Mouse (Mus musculus) C2C12 (cell line): ENCODE results near the gene Olfr522. TPM values are rescaled to one million over a fixed set of nuclear protein-coding genes. Genes with fewer than 3 reads are reported as not detected.
"Not testable (repeated sequence)": the region's sequence is repeated elsewhere in the genome, so short reads cannot be mapped to it uniquely, and the experiment has no call there.

Source experiments
- H3K27me3 ChIP-seq: one replicate; pipeline ENCODE4 v1.6.1; 2011; ENCODE audit not compliant: control insufficient read depth, insufficient read depth, insufficient read length
- H3K36me3 ChIP-seq: one replicate; pipeline ENCODE4 v1.6.1; 2011; ENCODE audit not compliant: control insufficient read depth, insufficient read depth
- H3K4me3 ChIP-seq: one replicate; pipeline ENCODE4 v1.5.1; 2011; ENCODE audit warnings: mild to moderate bottlenecking, control low read depth; ENCODE audit not compliant: poor library complexity, insufficient read depth, severe bottlenecking
- H3K79me2 ChIP-seq: one replicate; pipeline ENCODE4 v1.6.1; 2011; ENCODE audit not compliant: control insufficient read depth, insufficient read depth
- H3K79me3 ChIP-seq: one replicate; pipeline ENCODE4 v1.6.1; 2011; ENCODE audit warnings: low read depth, control low read depth
- H3ac ChIP-seq: one replicate; pipeline ENCODE3; 2011; ENCODE audit warnings: low read depth; ENCODE audit not compliant: control insufficient read depth, insufficient read length
- CEBPB ChIP-seq: IDR thresholded peaks from one replicate; pipeline ENCODE4 v1.6.1; 2011; ENCODE audit warnings: low read depth, mild to moderate bottlenecking, control low read depth, moderate library complexity
- CTCF ChIP-seq: IDR thresholded peaks from one replicate; pipeline ENCODE4 v1.5.1; 2011; ENCODE audit not compliant: control insufficient read depth, insufficient read depth, insufficient read length
- FOSL1 ChIP-seq: IDR thresholded peaks from one replicate; pipeline ENCODE4 v1.8.0; 2011; ENCODE audit warnings: mild to moderate bottlenecking, low read length; ENCODE audit not compliant: poor library complexity, insufficient read depth, severe bottlenecking
- MAX ChIP-seq: IDR thresholded peaks from one replicate; pipeline ENCODE4 v1.6.1; 2011; ENCODE audit warnings: mild to moderate bottlenecking, control low read depth
- MYOD1 ChIP-seq: IDR thresholded peaks from one replicate; pipeline ENCODE4 v1.6.1; 2011; ENCODE audit warnings: low read depth; ENCODE audit not compliant: control insufficient read depth, insufficient read length
- MYOG ChIP-seq: IDR thresholded peaks from one replicate; pipeline ENCODE4 v1.6.1; 2011; ENCODE audit not compliant: control insufficient read depth, insufficient read length; ENCODE audit errors: extremely low read depth
- USF1 ChIP-seq: IDR thresholded peaks from one replicate; pipeline ENCODE4 v1.6.1; 2011; ENCODE audit warnings: low read depth, mild to moderate bottlenecking, control low read depth, moderate library complexity
- polyA plus RNA-seq: library from polyadenylated mRNA; unstranded; fragments of >200 nt; fragmentation: generic; extraction: Trizol; gene quantifications from one replicate; pipeline ENCODE4 v1.2.1, GENCODE M21; 2012; ENCODE audit warnings: missing spikeins

The Olfr522 gene
- polyA plus RNA-seq, 1 experiment: not detected

DNA sequence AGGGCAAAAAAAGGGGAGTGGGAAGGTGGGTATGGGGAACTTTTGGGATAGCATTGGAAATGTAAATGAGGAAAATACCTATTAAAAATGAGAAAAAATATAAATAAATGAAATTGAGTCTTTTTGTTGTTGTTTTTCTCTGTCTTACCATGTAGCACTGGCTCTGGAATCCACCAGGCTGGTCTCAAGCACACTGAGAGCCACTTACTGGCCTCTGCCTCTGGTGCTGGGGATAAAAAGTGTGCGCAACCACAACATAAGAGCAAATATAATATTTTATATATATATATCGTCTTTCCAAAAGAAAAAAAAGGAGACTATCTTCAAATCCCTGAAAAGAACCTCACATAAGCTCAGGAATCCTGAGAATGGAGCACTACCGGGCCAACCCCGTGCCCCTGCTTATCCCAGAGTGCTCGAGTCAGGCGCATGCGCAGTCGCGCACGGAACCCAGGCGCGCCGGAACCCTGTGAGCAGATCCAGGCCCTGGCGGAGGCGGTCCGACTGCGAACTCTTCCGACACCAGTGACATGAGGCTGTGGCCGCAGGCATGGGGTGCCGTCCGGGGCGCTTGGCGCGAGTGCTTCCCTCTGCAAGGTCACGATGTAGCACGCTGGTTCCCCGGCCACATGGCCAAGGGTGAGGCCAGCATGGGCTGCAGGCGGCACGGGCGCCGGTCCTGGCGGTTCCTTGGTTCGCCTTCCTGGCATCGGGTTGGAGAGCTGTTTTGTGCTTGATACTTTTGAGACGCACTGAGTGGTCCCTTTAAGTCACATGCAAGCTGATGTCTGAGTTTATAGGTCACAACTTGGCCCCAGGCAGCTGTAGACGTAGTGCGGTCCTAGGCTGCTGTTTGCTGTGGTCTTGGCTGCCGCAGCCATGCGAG is 27.2 kb downstream of the Olfr522 start, which contains the start of gene Mtg1:
TSS of gene Mtg1 (plus strand) at position 430 of the 886 bp plus-strand sequence.
- Histone ChIP-seq H3K79me3 (no peaks in the 10 kb centered on the region), H3K27me3 (no peaks in the 10 kb centered on the region), H3ac (peak within 1 kb of the TSS; percentile 95), H3K4me3 (peak within 1 kb of the TSS; percentile 52), H3K36me3 (no peaks in the 10 kb centered on the region), H3K79me2 (no peaks in the 10 kb centered on the region)
- peak; percentile 12 for TF ChIP-seq USF1
- TF ChIP-seq MAX: peak; percentile 92
- no peak for TF ChIP-seq CEBPB
- no peak for TF ChIP-seq FOSL1

GRCm38 (mm10) chr7:140135106-140135770 is 29.3 kb downstream of the Olfr522 start:
- no peaks in the 10 kb centered on the region for H3K27me3 ChIP-seq
- H3K36me3 ChIP-seq: no peaks in the 10 kb centered on the region
- H3ac ChIP-seq: no peak overlapping the region
- TF ChIP-seq USF1: no peak
- TF ChIP-seq MYOG: no peak
- no peak for TF ChIP-seq FOSL1
- TF ChIP-seq CEBPB: no peak
- no peak for TF ChIP-seq MYOD1
- no peak for TF ChIP-seq CTCF
- TF ChIP-seq MAX: no peak
- no peaks in the 10 kb centered on the region for H3K79me3 ChIP-seq
- no peak overlapping the region for H3K4me3 ChIP-seq
- H3K79me2 ChIP-seq: no peaks in the 10 kb centered on the region

- not testable (repeated sequence) for H3K27me3 ChIP-seq, H3K4me3 ChIP-seq, H3ac ChIP-seq, H3K79me2 ChIP-seq, H3K79me3 ChIP-seq, H3K36me3 ChIP-seq
These were observed 30.5 kb downstream of the Olfr522 start for GRCm38 (mm10) chr7:140134033-140134432.

DNA sequence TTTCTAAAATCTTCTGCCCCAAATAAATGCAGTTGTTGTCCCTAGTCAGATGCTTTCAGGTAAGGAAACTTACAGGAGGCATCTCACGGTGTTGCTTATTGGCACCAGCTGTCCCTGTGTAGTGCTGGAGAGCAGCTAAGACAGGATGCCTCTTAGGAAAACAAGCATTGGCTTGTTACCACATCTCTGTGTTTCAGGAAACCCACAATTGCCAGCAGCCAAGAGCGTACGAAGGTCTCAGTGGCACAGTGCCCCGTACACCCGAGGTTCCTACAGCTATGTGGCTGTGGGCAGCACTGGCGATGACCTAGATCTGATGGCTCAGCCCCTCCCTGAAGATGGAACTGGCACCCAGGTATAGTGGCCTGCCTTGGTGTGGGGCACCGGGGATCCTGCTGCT is 32.4 kb downstream of the Olfr522 start:
- H3K79me2 ChIP-seq, H3K79me3 ChIP-seq, H3K36me3 ChIP-seq, H3K27me3 ChIP-seq, H3ac ChIP-seq, H3K4me3 ChIP-seq: not testable (repeated sequence)

DNA sequence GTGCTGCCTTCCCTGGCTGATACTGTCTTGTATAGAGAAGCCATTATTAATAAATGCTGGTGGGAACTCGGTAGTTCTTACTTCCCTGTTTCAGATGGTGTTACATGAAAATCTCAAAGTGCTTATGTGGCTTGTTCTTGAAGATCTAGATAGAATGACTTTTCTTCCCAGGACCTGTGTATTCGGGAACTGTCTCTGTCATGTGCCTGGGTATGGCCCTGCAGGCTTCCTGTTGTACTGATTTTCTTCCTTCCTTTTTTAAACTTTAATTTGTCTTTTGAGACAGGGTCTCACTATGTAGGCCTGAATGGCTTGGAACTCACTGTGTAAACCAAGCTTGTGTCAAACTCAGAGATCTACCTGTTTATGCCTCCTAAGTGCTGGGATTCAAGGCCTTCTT is 36.7 kb downstream of the Olfr522 start:
- Histone ChIP-seq H3ac (no peak overlapping the region), H3K79me2 (no peaks in the 10 kb centered on the region), H3K36me3 (no peaks in the 10 kb centered on the region), H3K27me3 (no peaks in the 10 kb centered on the region), H3K79me3 (no peaks in the 10 kb centered on the region), H3K4me3 (no peak overlapping the region)
- TF ChIP-seq MAX: no peak
- TF ChIP-seq MYOG: no peak
- no peak for TF ChIP-seq USF1
- TF ChIP-seq CTCF: no peak

GRCm38 (mm10) chr7:140126934-140127333 is 37.6 kb downstream of the Olfr522 start:
- Histone ChIP-seq H3K36me3 (no peaks in the 10 kb centered on the region), H3K27me3 (no peaks in the 10 kb centered on the region), H3ac (no peak overlapping the region), H3K79me3 (no peaks in the 10 kb centered on the region), H3K4me3 (no peak overlapping the region), H3K79me2 (no peaks in the 10 kb centered on the region)
- no peak for TF ChIP-seq MYOG
- TF ChIP-seq FOSL1: no peak
- no peak for TF ChIP-seq MYOD1
- TF ChIP-seq CEBPB: no peak
- no peak for TF ChIP-seq CTCF
- no peak for TF ChIP-seq MAX
- no peak for TF ChIP-seq USF1
